Mouse (Mus musculus): ENCODE measurements at regions not wholly inside any gene's neighbourhood (a gene's known extent, or its start where the extent isn't known, plus 50 kb on each side); places are given as distances from the start of the nearest gene placed in this dataset.

GRCm38 (mm10) chr3:51048739-51049138 is 175.5 kb upstream of the Noct start:
- H3K9me3 ChIP-seq = no peaks in the 10 kb centered on the region
- ATAC-seq (ENCODE audit: borderline replicate concordance, extremely low read depth, low FRiP score, low TSS enrichment) = no peak
- H3K27ac ChIP-seq = no peak overlapping the region
- H3K9ac ChIP-seq = no peak overlapping the region
- H3K4me1 ChIP-seq = no peaks in the 10 kb centered on the region
- H3K27me3 ChIP-seq = no peaks in the 10 kb centered on the region
- H3K4me3 ChIP-seq = no peak overlapping the region
- WGBS = 93% methylated on average over 3 of the region's 3 CpGs
- H3K4me2 ChIP-seq = no peak overlapping the region
- no peaks in the 10 kb centered on the region for H3K36me3 ChIP-seq

- no peak for ATAC-seq (ENCODE audit: borderline replicate concordance, extremely low read depth, low FRiP score, low TSS enrichment)
- Histone ChIP-seq H3K9me3 (no peaks in the 10 kb centered on the region), H3K27ac (no peak overlapping the region), H3K36me3 (no peaks in the 10 kb centered on the region), H3K9ac (no peak overlapping the region), H3K4me2 (no peak overlapping the region), H3K4me1 (no peaks in the 10 kb centered on the region), H3K4me3 (no peak overlapping the region), H3K27me3 (no peaks in the 10 kb centered on the region)
- WGBS = 97% methylated on average over 1 of the region's 1 CpGs
These were observed 174.1 kb upstream of the Noct start for GRCm38 (mm10) chr3:51050156-51050555.

- Histone ChIP-seq H3K4me1 (no peaks in the 10 kb centered on the region), H3K27ac (no peak overlapping the region), H3K9me3 (no peaks in the 10 kb centered on the region), H3K27me3 (no peaks in the 10 kb centered on the region), H3K9ac (no peak overlapping the region), H3K36me3 (no peaks in the 10 kb centered on the region), H3K4me3 (no peak overlapping the region), H3K4me2 (no peak overlapping the region)
- no peak for ATAC-seq (ENCODE audit: borderline replicate concordance, extremely low read depth, low FRiP score, low TSS enrichment)
- WGBS = 69% methylated on average over 8 of the region's 8 CpGs
These were observed 169.2 kb upstream of the Noct start for GRCm38 (mm10) chr3:51055004-51055403.

GRCm38 (mm10) chr3:51064201-51064600 is 160.0 kb upstream of the Noct start:
- no peak overlapping the region for H3K4me2 ChIP-seq
- no peaks in the 10 kb centered on the region for H3K27me3 ChIP-seq
- no peaks in the 10 kb centered on the region for H3K36me3 ChIP-seq
- ATAC-seq (ENCODE audit: borderline replicate concordance, extremely low read depth, low FRiP score, low TSS enrichment) = no peak
- H3K9ac ChIP-seq = no peak overlapping the region
- no peak overlapping the region for H3K27ac ChIP-seq
- H3K4me3 ChIP-seq = no peak overlapping the region
- peaks cover 18% of the 10 kb centered on the region for H3K4me1 ChIP-seq
- no peaks in the 10 kb centered on the region for H3K9me3 ChIP-seq
- 25% methylated on average over 4 of the region's 4 CpGs for WGBS

GRCm38 (mm10) chr3:51066373-51066772 is 157.9 kb upstream of the Noct start:
- H3K27me3 ChIP-seq = no peaks in the 10 kb centered on the region
- no peaks in the 10 kb centered on the region for H3K9me3 ChIP-seq
- ATAC-seq (ENCODE audit: borderline replicate concordance, extremely low read depth, low FRiP score, low TSS enrichment) = peak; percentile 73
- H3K9ac ChIP-seq = no peak overlapping the region
- H3K27ac ChIP-seq = no peak overlapping the region
- H3K36me3 ChIP-seq = no peaks in the 10 kb centered on the region
- H3K4me3 ChIP-seq = no peak overlapping the region
- 16% methylated on average over 5 of the region's 5 CpGs for WGBS
- H3K4me2 ChIP-seq = no peak overlapping the region
- peaks cover 19% of the 10 kb centered on the region for H3K4me1 ChIP-seq

- H3K9ac ChIP-seq = no peak overlapping the region
- no peaks in the 10 kb centered on the region for H3K27me3 ChIP-seq
- H3K4me3 ChIP-seq = no peak overlapping the region
- no peaks in the 10 kb centered on the region for H3K36me3 ChIP-seq
- H3K4me1 ChIP-seq = peaks cover 31% of the 10 kb centered on the region
- peak overlapping the region; percentile 7; the same call in 1 of the 2 replicates for H3K27ac ChIP-seq
- no peak overlapping the region for H3K4me2 ChIP-seq
- 62% methylated on average over 10 of the region's 10 CpGs for WGBS
- no peak for ATAC-seq (ENCODE audit: borderline replicate concordance, extremely low read depth, low FRiP score, low TSS enrichment)
- no peaks in the 10 kb centered on the region for H3K9me3 ChIP-seq
These were observed 151.8 kb upstream of the Noct start for GRCm38 (mm10) chr3:51072417-51072816.

- Histone ChIP-seq H3K27me3 (no peaks in the 10 kb centered on the region), H3K4me3 (no peak overlapping the region), H3K9ac (no peak overlapping the region), H3K4me1 (peaks cover 31% of the 10 kb centered on the region), H3K27ac (peak overlapping the region; percentile 81; the same call in 1 of the 2 replicates), H3K9me3 (no peaks in the 10 kb centered on the region), H3K4me2 (no peak overlapping the region), H3K36me3 (no peaks in the 10 kb centered on the region)
- ATAC-seq (ENCODE audit: borderline replicate concordance, extremely low read depth, low FRiP score, low TSS enrichment) = no peak
- WGBS = 77% methylated on average over 15 of the region's 15 CpGs
These were observed 151.1 kb upstream of the Noct start for GRCm38 (mm10) chr3:51073003-51073679.

- peak; percentile 58; the same call in 1 of the 2 replicates for ATAC-seq (ENCODE audit: borderline replicate concordance, extremely low read depth, low FRiP score, low TSS enrichment)
- Histone ChIP-seq H3K4me1 (peaks cover 31% of the 10 kb centered on the region), H3K27me3 (no peaks in the 10 kb centered on the region), H3K9ac (no peak overlapping the region), H3K9me3 (no peaks in the 10 kb centered on the region), H3K36me3 (no peaks in the 10 kb centered on the region), H3K4me3 (no peak overlapping the region), H3K27ac (peak overlapping the region; percentile 81), H3K4me2 (no peak overlapping the region)
- 26% methylated on average over 7 of the region's 7 CpGs for whole genome bisulfite sequencing
These were observed 150.4 kb upstream of the Noct start for GRCm38 (mm10) chr3:51073743-51074319.

GRCm38 (mm10) chr3:51075219-51075920 is 148.9 kb upstream of the Noct start:
- H3K9me3 ChIP-seq = no peaks in the 10 kb centered on the region
- no peak overlapping the region for H3K4me2 ChIP-seq
- ATAC-seq (ENCODE audit: borderline replicate concordance, extremely low read depth, low FRiP score, low TSS enrichment) = no peak
- H3K4me3 ChIP-seq = no peak overlapping the region
- H3K36me3 ChIP-seq = no peaks in the 10 kb centered on the region
- H3K4me1 ChIP-seq = peaks cover 36% of the 10 kb centered on the region
- H3K9ac ChIP-seq = no peak overlapping the region
- no peak overlapping the region for H3K27ac ChIP-seq
- H3K27me3 ChIP-seq = no peaks in the 10 kb centered on the region
- 67% methylated on average over 10 of the region's 10 CpGs for WGBS

- H3K27me3 ChIP-seq = no peaks in the 10 kb centered on the region
- no peak overlapping the region for H3K4me3 ChIP-seq
- no peak overlapping the region; the same call in 1 of the 2 replicates for H3K27ac ChIP-seq
- no peaks in the 10 kb centered on the region for H3K36me3 ChIP-seq
- WGBS = 74% methylated on average over 4 of the region's 4 CpGs
- peaks cover 24% of the 10 kb centered on the region for H3K4me1 ChIP-seq
- no peak overlapping the region for H3K4me2 ChIP-seq
- H3K9me3 ChIP-seq = no peaks in the 10 kb centered on the region
- ATAC-seq (ENCODE audit: borderline replicate concordance, extremely low read depth, low FRiP score, low TSS enrichment) = no peak
- no peak overlapping the region for H3K9ac ChIP-seq
These were observed 145.8 kb upstream of the Noct start for GRCm38 (mm10) chr3:51078459-51078858.

GRCm38 (mm10) chr3:51080415-51080814 is 143.8 kb upstream of the Noct start:
- Histone ChIP-seq H3K36me3 (no peaks in the 10 kb centered on the region), H3K9me3 (no peaks in the 10 kb centered on the region), H3K9ac (no peak overlapping the region), H3K27ac (no peak overlapping the region), H3K27me3 (no peaks in the 10 kb centered on the region), H3K4me1 (0 out of 2 replicates have a peak, but pooled peaks cover 10% of the 10 kb centered on the region), H3K4me2 (no peak overlapping the region), H3K4me3 (no peak overlapping the region)
- 23% methylated on average over 3 of the region's 3 CpGs for WGBS
- no peak for ATAC-seq (ENCODE audit: borderline replicate concordance, extremely low read depth, low FRiP score, low TSS enrichment)

- 37% methylated on average over 7 of the region's 7 CpGs for WGBS
- Histone ChIP-seq H3K9me3 (no peaks in the 10 kb centered on the region), H3K36me3 (no peaks in the 10 kb centered on the region), H3K27me3 (no peaks in the 10 kb centered on the region), H3K4me3 (no peak overlapping the region), H3K4me2 (no peak overlapping the region), H3K27ac (no peak overlapping the region), H3K4me1 (0 out of 2 replicates have a peak, but pooled peaks cover 8% of the 10 kb centered on the region), H3K9ac (no peak overlapping the region)
- no peak; the same call in 1 of the 2 replicates for ATAC-seq (ENCODE audit: borderline replicate concordance, extremely low read depth, low FRiP score, low TSS enrichment)
These were observed 143.4 kb upstream of the Noct start for GRCm38 (mm10) chr3:51080855-51081254.
